Mouse (Mus musculus) brain, embryonic 14.5 days (tissue): ENCODE data around the gene Lage3.
"Not testable (repeated sequence)": the region's sequence is repeated elsewhere in the genome, so short reads cannot be mapped to it uniquely, and the experiment has no call there.

Experiments
- CTCF ChIP-seq: fragments of 200-500 bp; IDR thresholded peaks from 2 replicates; pipeline ENCODE4 v1.5.1; 2012; ENCODE audit warnings: inconsistent platforms, mild to moderate bottlenecking, moderate library complexity, borderline replicate concordance; ENCODE audit not compliant: insufficient read depth, insufficient read length; ENCODE audit errors: extremely low read depth
- POLR2A ChIP-seq: fragments of 200-500 bp; IDR thresholded peaks from 2 replicates; pipeline ENCODE4 v1.6.1; 2012; ENCODE audit warnings: mild to moderate bottlenecking, inconsistent platforms, borderline replicate concordance; ENCODE audit not compliant: poor library complexity, insufficient read depth, insufficient read length, severe bottlenecking; ENCODE audit errors: extremely low read depth

GRCm38 (mm10) chrX:74357069-74357468 is 3.7 kb upstream of the Lage3 start:
- not testable (repeated sequence) for TF ChIP-seq POLR2A, CTCF
